Mouse (Mus musculus): ENCODE measurements around the gene Ubn1. TPM values are rescaled to one million over a fixed set of nuclear protein-coding genes. Genes with fewer than 3 reads are reported as not detected.

Ubn1 gene
- polyA plus RNA-seq, 2 experiments, result 25.7 to 37.9 TPM

DNA sequence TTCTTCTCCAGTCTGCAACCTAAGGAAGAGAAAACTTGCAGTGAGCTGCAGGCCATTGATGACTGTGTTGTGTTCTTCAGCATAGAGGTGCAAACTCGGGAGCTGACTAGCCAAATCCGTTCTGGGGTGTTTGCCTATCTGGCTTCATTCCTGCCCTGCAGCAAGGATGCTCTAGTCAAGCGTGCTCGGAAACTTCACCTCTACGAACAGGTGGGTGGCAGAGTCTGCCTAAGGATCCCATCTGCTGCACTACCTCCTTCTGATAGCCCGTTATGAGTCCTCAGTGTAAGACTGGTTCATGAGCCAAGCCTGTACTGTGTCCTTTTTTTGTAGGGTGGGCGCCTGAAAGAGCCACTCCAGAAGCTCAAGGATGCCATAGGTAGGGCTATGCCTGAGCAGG is 22.1 kb downstream of the Ubn1 start:
- peaks cover 78% of the 10 kb centered on the region for H3K36me3 ChIP-seq (ENCODE audit: control insufficient read depth, insufficient read depth, low read length)
- no peaks in the 10 kb centered on the region for H3K4me1 ChIP-seq (ENCODE audit: control insufficient read depth, insufficient read depth, low read length)
- no peak for ATAC-seq (ENCODE audit: low FRiP score, low read depth)
- H3K9ac ChIP-seq (ENCODE audit: low read depth, low read length, severe bottlenecking), result no peak overlapping the region
- H3K4me3 ChIP-seq (replicated peaks; ENCODE audit: low read length), result no peak overlapping the region
- H3K4me2 ChIP-seq (replicated peaks; ENCODE audit: low read depth, low read length, severe bottlenecking), result no peak overlapping the region
- H3K27ac ChIP-seq (replicated peaks; ENCODE audit: low read depth, low read length), result no peak overlapping the region
- no peaks in the 10 kb centered on the region for H3K9me3 ChIP-seq (ENCODE audit: control insufficient read depth, low read length)
- no peaks in the 10 kb centered on the region for H3K27me3 ChIP-seq (ENCODE audit: control insufficient read depth, insufficient read depth, low read length)
- DNase-seq (ENCODE audit: low spot score), result no peak
- 88% methylated on average over 7 of the region's 7 CpGs for WGBS
- no peak for TF ChIP-seq POLR2A (IDR thresholded peaks at IDR 0.05; ENCODE audit: borderline replicate concordance, extremely low read depth, insufficient read depth, insufficient read length)

DNA sequence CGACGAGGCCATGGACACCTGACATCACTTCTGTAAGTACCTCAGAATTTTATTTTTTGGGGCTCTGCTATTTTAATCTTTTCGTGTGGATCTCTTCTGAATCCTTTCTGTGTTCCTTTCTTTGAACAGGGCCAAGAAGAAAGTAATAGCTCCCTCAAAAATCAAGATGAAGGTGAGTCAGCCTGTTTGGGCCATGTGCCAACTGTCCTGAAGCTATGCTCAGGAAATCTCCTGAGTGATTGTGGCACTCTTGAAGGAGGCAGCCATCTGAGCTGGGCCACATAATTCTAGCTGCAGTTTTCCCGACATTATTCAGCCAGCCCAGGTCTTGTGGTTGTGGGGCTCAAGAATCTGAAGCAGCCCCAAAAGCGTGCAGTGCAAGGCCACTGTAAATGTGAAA is 24.5 kb downstream of the Ubn1 start:
- ATAC-seq (ENCODE audit: low FRiP score, low read depth), result no peak
- H3K27me3 ChIP-seq (ENCODE audit: control insufficient read depth, insufficient read depth, low read length), result no peaks in the 10 kb centered on the region
- H3K4me1 ChIP-seq (ENCODE audit: control insufficient read depth, insufficient read depth, low read length), result no peaks in the 10 kb centered on the region
- WGBS, result 89% methylated on average over 5 of the region's 5 CpGs
- no peak overlapping the region for H3K27ac ChIP-seq (replicated peaks; ENCODE audit: low read depth, low read length)
- no peaks in the 10 kb centered on the region for H3K9me3 ChIP-seq (ENCODE audit: control insufficient read depth, low read length)
- DNase-seq (ENCODE audit: low spot score), result no peak
- H3K4me2 ChIP-seq (replicated peaks; ENCODE audit: low read depth, low read length, severe bottlenecking), result no peak overlapping the region
- H3K36me3 ChIP-seq (ENCODE audit: control insufficient read depth, insufficient read depth, low read length), result peaks cover 91% of the 10 kb centered on the region
- no peak for TF ChIP-seq POLR2A (IDR thresholded peaks at IDR 0.05; ENCODE audit: borderline replicate concordance, extremely low read depth, insufficient read depth, insufficient read length)
- H3K9ac ChIP-seq (ENCODE audit: low read depth, low read length, severe bottlenecking), result no peak overlapping the region
- no peak overlapping the region for H3K4me3 ChIP-seq (replicated peaks; ENCODE audit: low read length)

DNA sequence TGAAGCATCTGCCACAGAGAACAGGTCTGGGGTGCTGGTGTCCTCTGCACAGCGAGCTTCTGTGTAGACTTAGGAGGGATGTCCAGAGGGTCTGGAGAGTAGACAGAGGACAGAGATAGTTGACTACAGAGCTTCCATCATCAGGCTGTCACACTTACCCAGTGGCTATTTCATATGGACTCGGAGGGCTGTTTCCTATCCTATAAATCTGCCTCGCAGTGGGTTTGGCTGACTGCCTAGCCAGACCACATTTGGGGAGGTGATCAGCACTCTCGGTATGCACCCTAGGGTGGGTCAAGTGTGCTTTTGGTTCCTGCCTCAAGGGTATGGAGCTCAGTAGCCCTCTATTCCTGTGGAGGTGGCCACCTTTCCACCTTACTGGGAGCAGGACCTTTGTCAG is 35.3 kb downstream of the Ubn1 start:
- H3K4me2 ChIP-seq (replicated peaks; ENCODE audit: low read depth, low read length, severe bottlenecking), result no peak overlapping the region
- DNase-seq (ENCODE audit: low spot score) (no peak), ATAC-seq (ENCODE audit: low FRiP score, low read depth) (no peak)
- no peak overlapping the region for H3K4me3 ChIP-seq (replicated peaks; ENCODE audit: low read length)
- TF ChIP-seq POLR2A (IDR thresholded peaks at IDR 0.05; ENCODE audit: borderline replicate concordance, extremely low read depth, insufficient read depth, insufficient read length), result no peak
- H3K36me3 ChIP-seq (ENCODE audit: control insufficient read depth, insufficient read depth, low read length), result peaks cover 68% of the 10 kb centered on the region
- no peak overlapping the region for H3K27ac ChIP-seq (replicated peaks; ENCODE audit: low read depth, low read length)
- H3K9me3 ChIP-seq (ENCODE audit: control insufficient read depth, low read length), result no peaks in the 10 kb centered on the region
- WGBS, result 71% methylated on average over 4 of the region's 4 CpGs
- H3K27me3 ChIP-seq (ENCODE audit: control insufficient read depth, insufficient read depth, low read length), result no peaks in the 10 kb centered on the region
- H3K9ac ChIP-seq (ENCODE audit: low read depth, low read length, severe bottlenecking), result no peak overlapping the region
- H3K4me1 ChIP-seq (ENCODE audit: control insufficient read depth, insufficient read depth, low read length), result no peaks in the 10 kb centered on the region

DNA sequence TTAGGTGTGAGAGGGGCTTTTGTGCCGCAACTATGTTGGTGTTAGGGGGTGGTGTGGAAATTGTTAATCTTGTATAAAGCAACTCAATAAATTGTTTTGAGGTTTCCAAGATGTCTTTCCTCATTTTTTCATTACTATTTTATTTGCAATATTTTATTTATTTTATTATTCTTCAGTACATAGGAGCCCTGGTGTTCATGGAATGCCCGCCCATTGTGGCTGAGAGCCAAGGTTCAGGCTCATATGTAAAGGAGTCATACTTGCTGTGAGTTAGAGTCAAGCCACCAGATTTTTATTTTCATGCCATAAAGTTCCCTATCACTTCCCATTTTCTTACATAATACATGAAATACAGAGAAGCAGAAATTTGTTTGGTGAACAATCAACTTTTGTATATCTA is 36.3 kb downstream of the Ubn1 start:
- no peak overlapping the region for H3K4me2 ChIP-seq (replicated peaks; ENCODE audit: low read depth, low read length, severe bottlenecking)
- no peak for TF ChIP-seq POLR2A (IDR thresholded peaks at IDR 0.05; ENCODE audit: borderline replicate concordance, extremely low read depth, insufficient read depth, insufficient read length)
- no peak overlapping the region for H3K27ac ChIP-seq (replicated peaks; ENCODE audit: low read depth, low read length)
- ATAC-seq (ENCODE audit: low FRiP score, low read depth) (no peak), DNase-seq (ENCODE audit: low spot score) (no peak)
- H3K27me3 ChIP-seq (ENCODE audit: control insufficient read depth, insufficient read depth, low read length), result no peaks in the 10 kb centered on the region
- WGBS, result 86% methylated on average over 2 of the region's 2 CpGs
- no peak overlapping the region for H3K4me3 ChIP-seq (replicated peaks; ENCODE audit: low read length)
- no peaks in the 10 kb centered on the region for H3K4me1 ChIP-seq (ENCODE audit: control insufficient read depth, insufficient read depth, low read length)
- peaks cover 63% of the 10 kb centered on the region for H3K36me3 ChIP-seq (ENCODE audit: control insufficient read depth, insufficient read depth, low read length)
- H3K9me3 ChIP-seq (ENCODE audit: control insufficient read depth, low read length), result no peaks in the 10 kb centered on the region
- H3K9ac ChIP-seq (ENCODE audit: low read depth, low read length, severe bottlenecking), result no peak overlapping the region

DNA sequence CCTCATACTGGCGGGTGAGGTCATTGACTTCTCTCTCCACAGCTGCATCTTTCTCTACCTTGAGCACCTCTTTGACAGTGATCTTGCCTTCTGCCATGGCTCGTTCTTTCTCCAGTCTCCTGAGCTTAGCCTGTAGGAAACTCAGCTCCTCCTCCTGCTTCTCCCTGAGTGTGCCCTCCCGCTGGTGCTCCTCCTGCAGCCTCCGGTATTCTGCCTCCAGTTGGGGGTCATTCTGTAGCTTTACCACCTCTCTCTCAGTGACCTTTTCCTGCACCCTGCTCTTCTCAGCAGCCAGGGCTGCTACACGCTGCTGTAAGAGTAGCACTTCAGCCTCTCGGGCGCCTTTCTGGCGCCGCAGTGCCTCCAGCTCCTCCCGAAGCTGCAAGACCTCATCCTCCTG is 39.2 kb downstream of the Ubn1 start:
- no peak for DNase-seq (ENCODE audit: low spot score)

DNA sequence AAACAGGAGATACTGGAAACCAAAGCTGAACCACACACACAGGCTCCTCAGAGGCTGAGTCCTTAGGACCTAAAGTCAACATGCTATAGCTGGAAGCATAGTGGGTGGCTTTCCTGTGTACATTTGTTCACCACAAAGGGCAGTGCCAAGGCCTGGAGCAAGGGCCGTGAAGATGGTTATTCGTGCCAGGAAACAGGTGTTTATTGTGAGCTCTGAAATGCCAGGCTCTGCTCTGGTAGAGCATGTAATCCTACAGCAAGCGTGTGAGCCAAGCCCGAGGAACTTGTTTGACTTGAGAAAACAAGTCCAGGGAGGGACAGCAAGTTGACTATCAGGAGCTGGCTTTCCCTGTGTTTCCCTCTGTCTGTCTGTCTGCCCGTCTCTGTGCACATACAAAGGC is 43.4 kb downstream of the Ubn1 start:
- no peak overlapping the region for H3K27ac ChIP-seq (replicated peaks; ENCODE audit: low read depth, low read length)
- no peaks in the 10 kb centered on the region for H3K27me3 ChIP-seq (ENCODE audit: control insufficient read depth, insufficient read depth, low read length)
- ATAC-seq (ENCODE audit: low FRiP score, low read depth) (no peak), DNase-seq (ENCODE audit: low spot score) (no peak)
- H3K4me3 ChIP-seq (replicated peaks; ENCODE audit: low read length), result no peak overlapping the region
- 81% methylated on average over 5 of the region's 5 CpGs for WGBS
- no peak for TF ChIP-seq POLR2A (IDR thresholded peaks at IDR 0.05; ENCODE audit: borderline replicate concordance, extremely low read depth, insufficient read depth, insufficient read length)
- H3K4me1 ChIP-seq (ENCODE audit: control insufficient read depth, insufficient read depth, low read length), result no peaks in the 10 kb centered on the region
- no peak overlapping the region for H3K4me2 ChIP-seq (replicated peaks; ENCODE audit: low read depth, low read length, severe bottlenecking)
- no peak overlapping the region for H3K9ac ChIP-seq (ENCODE audit: low read depth, low read length, severe bottlenecking)
- no peaks in the 10 kb centered on the region for H3K9me3 ChIP-seq (ENCODE audit: control insufficient read depth, low read length)
- H3K36me3 ChIP-seq (ENCODE audit: control insufficient read depth, insufficient read depth, low read length), result no peaks in the 10 kb centered on the region

More for the DNA sequence above, 39.2 kb downstream of the Ubn1 start:
- no peak for TF ChIP-seq POLR2A (IDR thresholded peaks at IDR 0.05; ENCODE audit: borderline replicate concordance, extremely low read depth, insufficient read depth, insufficient read length)
- no peak overlapping the region for H3K9ac ChIP-seq (ENCODE audit: low read depth, low read length, severe bottlenecking)
- no peak overlapping the region for H3K27ac ChIP-seq (replicated peaks; ENCODE audit: low read depth, low read length)
- no peak overlapping the region for H3K4me2 ChIP-seq (replicated peaks; ENCODE audit: low read depth, low read length, severe bottlenecking)
- H3K36me3 ChIP-seq (ENCODE audit: control insufficient read depth, insufficient read depth, low read length), result peaks cover 36% of the 10 kb centered on the region
- H3K27me3 ChIP-seq (ENCODE audit: control insufficient read depth, insufficient read depth, low read length), result no peaks in the 10 kb centered on the region
- no peak overlapping the region for H3K4me3 ChIP-seq (replicated peaks; ENCODE audit: low read length)
- ATAC-seq (ENCODE audit: low FRiP score, low read depth), result no peak
- H3K9me3 ChIP-seq (ENCODE audit: control insufficient read depth, low read length), result no peaks in the 10 kb centered on the region
- no peaks in the 10 kb centered on the region for H3K4me1 ChIP-seq (ENCODE audit: control insufficient read depth, insufficient read depth, low read length)
- 60% methylated on average over 10 of the region's 10 CpGs for WGBS

Data from limb, embryonic 14.5 days (tissue).